Mouse (Mus musculus) cerebellum, adult 2 months (tissue): ENCODE data around the gene Atp6v0d1.

Experiments used
- CTCF ChIP-seq: fragments of 200-500 bp; IDR thresholded peaks from 2 replicates; pipeline ENCODE4 v1.5.1; 2011; ENCODE audit warnings: low read depth, mild to moderate bottlenecking, control low read depth, low read length, moderate library complexity, borderline replicate concordance; ENCODE audit not compliant: insufficient read depth
- POLR2A ChIP-seq: fragments of 200-500 bp; IDR thresholded peaks from 2 replicates; pipeline ENCODE4 v1.6.1; 2011; ENCODE audit warnings: low read length, control low read depth, borderline replicate concordance; ENCODE audit not compliant: insufficient read depth

DNA sequence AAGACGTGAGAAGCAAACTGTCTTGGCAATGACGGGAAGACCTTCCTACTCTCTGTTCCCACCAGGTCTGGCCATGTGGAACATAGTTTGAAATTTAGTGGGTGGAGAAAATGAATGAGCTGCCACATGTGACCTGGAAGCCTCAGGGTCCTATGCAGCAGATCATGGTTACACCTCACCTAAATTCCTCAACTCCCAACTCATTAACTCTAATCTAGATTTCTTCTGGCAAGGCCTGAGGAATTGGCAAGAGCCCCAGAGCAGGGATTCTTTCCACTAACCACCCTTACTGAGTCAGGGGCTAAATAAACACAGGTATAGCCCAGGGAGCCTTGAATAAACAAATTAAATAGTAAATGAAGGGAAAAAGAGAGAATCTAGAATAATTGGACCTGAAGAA, 13.8 kb downstream of the Atp6v0d1 start:
- TF ChIP-seq POLR2A (no peak), CTCF (no peak)
